Mouse (Mus musculus) left cerebral cortex, postnatal 14 days (tissue): ENCODE results near the gene Gbp2b. TPM values are rescaled to one million over a fixed set of nuclear protein-coding genes. Genes with fewer than 3 reads are reported as not detected.
A peak's percentile ranks its signal among the peaks of the same experiment; 100 is the strongest.
"Not testable (repeated sequence)": the region's sequence is repeated elsewhere in the genome, so short reads cannot be mapped to it uniquely, and the experiment has no call there.

Experiments used
- DNase-seq, 2 experiments: peaks; one replicate each; pipeline ENCODE4 v3.0.0; 2021 to 2022; ENCODE audit warnings: low spot score in 2 of 2, mixed read lengths in 1 of 2
- intact Hi-C: fragments of 180-260 bp; cut with DNase I; formaldehyde crosslinking; loops from one replicate; pipeline ENCODE4 v1.15.1; 2025
- long read RNA-seq, 2 experiments: library from polyadenylated mRNA; stranded (forward); transcript quantifications; one replicate each; pipeline ENCODE4 v2.0.0; 2021
- total RNA-seq, 2 experiments: library from RNA; stranded (reverse); gene quantifications; 2 replicates each; pipeline ENCODE4 v1.2.3; 2021

Gene Gbp2b
- total RNA-seq = not detected
- long read RNA-seq, experiment 1 = 0 reads
- long read RNA-seq, experiment 2 = 0 reads

DNA sequence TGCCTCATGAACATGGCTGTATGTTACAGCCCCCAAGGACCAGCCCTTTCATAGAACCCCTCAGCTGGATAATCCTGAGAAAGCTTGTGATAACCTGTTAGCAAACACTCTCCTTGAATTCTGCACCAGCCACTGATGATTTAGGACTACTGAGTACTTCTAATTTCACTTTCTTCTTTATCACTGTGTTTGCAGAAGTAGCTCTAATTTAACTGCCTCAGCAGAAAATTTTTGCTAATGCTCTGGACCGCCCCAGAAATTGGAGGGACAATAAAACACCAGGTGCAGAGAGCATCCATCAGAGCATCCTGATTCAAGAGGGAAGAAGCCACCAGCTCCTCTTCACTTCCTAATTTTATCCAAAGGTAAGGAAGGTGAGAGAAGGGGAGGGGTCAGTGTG lies at the start of gene Gbp2b:
Gene Gbp2b (plus strand): TSS at position 301 of the 400 bp plus-strand sequence.
- intact Hi-C loops = no loop called here
- no peak for DNase-seq

DNA sequence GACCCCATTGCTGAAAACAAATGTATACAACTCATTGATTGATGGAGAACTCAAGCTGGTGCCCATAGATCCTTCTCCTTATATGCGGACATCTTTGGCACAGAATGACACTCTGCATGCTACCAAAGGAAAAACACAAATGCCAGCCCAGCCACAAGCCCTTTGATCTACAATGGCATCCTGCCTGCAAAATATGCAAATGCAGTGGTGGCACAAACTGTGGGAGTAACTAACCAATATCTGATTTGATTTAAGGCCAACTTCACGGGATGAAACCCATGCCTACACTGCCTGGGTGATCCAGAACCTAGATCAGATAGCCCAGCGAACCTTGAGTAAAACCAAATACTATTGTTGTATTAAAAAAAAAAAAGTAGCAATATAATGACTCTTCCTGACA lies 48.0 kb upstream of the Gbp2b start:
- no peak for DNase-seq
- intact Hi-C loops = no loop called here

DNA sequence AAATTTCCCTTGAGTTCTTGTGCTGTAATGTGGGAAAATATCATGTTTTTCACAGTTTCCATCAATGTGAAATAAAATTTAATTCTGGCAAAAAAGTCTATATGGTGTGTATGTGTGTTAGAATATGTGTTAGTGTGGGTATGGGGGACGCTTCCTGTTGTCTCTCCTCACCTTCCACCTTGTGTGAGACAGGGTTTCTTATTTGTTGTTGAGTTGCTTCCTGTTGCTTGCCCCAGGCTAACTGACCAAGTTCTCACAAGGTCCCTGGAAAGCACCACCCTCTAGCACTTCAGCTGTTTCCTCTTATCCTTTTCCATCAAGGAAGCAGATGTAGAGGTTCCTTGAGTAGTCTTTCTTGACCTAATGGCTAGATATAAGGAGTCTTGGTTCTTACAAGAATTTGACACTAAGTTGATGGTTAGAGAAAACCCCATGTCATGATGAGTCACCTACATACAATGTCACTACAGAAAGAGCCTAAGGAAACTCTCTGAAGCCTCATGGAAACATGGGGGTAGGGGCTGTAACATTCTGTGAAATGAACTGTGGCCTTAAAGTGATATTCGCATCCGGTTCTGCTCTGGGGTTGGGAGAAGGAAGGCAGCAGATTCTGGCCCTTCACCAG lies 44.5 kb upstream of the Gbp2b start:
- intact Hi-C loops = no loop called here
- DNase-seq = no peak

DNA sequence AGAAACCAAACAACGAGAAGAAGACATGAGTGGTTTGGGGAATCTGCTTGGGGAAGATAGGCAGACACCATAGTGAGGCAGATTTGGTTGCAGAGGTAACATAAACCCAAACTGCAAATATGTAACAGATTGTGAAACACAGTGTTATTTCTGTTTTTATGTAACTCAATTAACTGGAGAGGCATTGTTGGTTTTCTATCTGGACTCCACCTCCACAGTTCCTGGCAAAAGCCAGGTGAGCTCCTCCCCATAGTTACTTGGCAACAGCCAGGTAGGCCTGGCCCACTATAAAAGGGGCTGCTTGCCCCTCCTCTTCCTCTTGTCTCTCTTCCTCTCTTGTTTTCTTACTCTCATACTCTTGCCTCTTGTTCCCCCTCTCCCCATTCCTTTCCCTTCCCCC lies 40.0 kb upstream of the Gbp2b start:
- DNase-seq = no peak
- intact Hi-C loops = no loop called here

DNA sequence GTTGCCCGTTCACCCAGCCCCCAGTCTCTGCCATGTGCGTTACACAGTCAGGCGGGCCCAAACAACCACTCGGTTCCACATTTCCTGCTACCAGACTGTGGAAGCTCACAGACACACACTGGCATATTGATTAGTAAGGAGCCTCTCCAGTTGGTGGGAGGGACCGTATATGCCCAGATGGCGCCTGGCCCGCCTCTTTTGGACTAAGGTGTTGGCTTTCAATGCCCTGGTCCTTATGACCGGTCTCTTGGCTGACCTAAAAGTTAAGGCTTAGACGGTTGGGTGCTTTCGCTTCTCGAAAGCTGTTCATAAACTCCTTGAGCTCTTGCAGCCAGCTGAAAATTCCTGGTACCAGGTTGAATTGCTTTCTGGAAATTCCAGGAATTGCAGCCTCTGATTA lies 39.0 kb upstream of the Gbp2b start:
- DNase-seq = no peak
- intact Hi-C loops = no loop called here

DNA sequence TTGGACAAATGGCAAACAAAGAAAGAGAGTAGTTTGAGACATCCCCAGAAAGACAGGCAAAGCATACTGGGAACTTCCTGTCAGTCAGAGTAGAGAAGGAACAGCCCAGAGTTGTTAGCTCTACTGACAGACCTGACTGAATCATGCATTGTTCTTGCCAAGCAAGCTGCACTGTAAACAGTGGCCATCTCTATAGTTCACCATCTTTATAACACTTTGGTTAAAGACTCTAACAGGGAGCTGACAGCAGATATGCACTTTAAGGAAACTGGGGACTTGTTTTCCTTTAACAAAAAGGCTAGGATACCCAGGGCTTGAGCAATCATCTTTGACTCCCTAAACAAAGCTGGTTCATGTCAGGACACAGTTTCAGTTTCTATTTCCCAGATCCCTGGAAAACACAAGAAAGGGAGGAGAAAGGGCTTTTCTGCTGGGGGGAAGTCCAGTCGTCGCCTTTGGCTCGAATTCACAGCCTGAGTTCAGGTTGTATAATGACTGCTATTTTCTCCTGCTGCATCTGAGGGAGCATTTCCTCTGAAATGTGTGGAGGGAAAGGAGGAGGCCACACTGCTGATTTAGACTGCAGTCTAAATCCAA lies 34.9 kb upstream of the Gbp2b start, which contains the start of gene Gbp3:
Gene Gbp3 (plus strand): TSS at position 395 of the 597 bp plus-strand sequence.
- intact Hi-C loops = loop anchor here (1.0 kb wide), 1 partner anchor 69 kb away; no protein-coding TSS in a partner anchor
- DNase-seq = peak in 1 of 2 experiments; percentile 17

DNA sequence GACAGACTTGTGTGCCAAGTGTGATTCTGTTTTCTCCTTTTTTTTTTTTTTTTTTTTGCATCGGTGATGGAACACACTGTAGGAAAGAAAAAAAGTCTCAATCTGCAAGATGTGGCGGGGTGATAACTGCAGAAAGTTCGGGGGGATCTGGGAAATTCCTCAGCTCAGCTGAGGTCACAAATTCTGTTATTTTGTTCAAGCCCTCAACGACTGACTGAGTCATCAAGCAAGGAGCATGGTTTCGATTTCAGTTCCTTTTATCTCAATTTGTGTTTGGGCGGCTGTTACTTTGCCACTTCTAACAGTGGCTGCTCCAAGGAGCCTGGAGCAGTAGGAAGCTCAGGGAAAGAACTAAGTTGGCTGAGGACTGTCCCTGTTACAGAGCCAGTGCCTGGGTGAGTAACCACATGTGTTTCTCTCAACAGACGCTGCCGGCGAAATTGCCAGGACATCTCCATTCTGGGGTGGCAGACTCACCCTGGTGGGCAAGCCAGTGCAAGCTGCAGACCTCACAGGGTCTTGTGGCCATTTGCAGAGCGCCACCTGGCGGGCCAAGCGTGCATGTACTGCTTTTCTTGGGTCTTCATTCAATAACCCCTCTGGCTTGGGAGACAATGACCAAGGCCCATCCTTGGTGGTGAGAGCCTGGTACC lies 34.2 kb upstream of the Gbp2b start:
- peak; percentile 69 to 80 for DNase-seq
- intact Hi-C loops = loop anchor here (1.0 kb wide), 1 partner anchor 70 kb away; no protein-coding TSS in a partner anchor

DNA sequence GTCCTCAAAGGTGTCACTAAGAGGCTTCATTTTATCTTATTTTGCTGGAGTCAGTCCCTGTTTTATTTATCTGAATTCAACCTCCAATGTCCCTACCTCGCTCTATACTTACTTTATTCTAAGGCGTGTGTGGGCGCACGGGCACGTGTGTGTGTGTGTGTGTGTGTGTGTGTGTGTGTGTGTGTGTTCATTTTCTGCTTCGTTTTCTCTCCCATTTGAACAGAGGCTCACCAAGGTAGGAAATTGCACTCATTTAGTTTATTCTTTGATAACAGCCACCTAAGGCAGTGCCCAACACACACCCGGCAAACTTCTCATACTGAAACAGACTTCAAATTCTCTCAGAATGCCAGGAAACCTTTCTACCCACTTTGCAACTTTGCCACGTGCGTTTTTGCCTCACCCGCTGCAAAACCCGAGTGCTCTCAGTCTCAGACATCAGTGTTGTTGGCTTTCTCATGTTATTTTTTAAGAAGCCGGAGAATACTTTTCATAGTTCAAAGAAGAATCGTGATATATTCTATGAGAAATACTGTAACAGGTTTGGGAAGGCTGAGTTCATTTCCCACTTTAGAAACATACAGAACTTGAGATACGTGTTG lies 33.5 kb upstream of the Gbp2b start:
- no peak for DNase-seq
- intact Hi-C loops = loop anchor here (1.0 kb wide), 1 partner anchor 68 kb away; the partner anchor contains the start of gene Gbp5

DNA sequence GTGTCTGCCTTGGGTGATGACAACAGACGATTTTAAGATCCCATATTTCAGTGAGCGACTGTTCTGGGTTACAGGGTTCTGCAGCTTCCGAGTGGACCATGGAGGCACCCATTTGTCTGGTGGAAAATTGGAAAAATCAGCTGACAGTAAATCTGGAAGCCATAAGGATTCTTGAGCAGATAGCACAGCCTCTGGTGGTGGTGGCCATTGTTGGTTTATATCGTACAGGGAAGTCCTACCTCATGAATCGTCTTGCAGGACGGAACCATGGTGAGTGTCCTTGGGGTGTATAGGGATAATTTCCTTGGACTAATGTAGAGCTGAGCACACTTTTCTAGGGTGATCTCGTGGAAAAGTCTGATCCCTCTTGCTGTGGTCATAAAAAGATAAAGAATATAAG lies 33.0 kb upstream of the Gbp2b start:
- no peak for DNase-seq
- intact Hi-C loops = loop anchor here (1.0 kb wide), 1 partner anchor 68 kb away; the partner anchor contains the start of gene Gbp5

DNA sequence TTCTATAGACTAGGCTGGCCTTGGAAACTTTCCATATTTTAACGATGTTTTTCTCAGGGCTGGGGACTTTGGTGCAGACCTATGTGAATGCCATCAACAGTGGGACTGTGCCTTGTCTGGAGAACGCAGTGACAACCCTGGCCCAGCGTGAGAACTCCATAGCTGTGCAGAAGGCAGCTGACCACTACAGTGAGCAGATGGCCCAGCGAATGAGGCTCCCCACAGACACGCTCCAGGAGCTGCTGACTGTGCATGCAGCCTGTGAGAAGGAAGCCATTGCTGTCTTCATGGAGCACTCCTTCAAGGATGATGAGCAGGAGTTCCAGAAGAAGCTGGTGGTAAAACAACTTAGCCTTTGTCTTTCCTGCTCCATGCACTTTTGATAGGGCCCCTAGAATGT lies 27.2 kb upstream of the Gbp2b start:
- intact Hi-C loops, DNase-seq: not testable (repeated sequence)

DNA sequence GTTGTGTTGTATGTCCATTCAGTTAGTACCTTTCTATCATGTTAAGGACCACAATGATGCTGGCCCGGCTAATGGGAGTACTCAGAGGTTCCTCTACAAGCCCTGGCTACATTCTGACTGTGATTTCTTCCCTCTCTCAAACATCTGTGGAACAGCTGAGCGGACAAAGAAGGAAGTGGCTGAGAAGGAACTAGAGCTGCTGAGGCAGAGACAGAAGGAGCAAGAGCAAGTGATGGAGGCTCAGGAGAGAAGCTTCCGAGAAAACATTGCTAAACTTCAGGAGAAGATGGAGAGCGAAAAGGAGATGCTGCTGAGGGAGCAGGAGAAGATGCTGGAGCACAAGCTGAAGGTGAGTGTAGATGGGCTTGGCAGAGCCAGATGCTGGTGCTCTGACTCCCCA lies 23.9 kb upstream of the Gbp2b start:
- DNase-seq = no peak
- intact Hi-C loops = no loop called here

DNA sequence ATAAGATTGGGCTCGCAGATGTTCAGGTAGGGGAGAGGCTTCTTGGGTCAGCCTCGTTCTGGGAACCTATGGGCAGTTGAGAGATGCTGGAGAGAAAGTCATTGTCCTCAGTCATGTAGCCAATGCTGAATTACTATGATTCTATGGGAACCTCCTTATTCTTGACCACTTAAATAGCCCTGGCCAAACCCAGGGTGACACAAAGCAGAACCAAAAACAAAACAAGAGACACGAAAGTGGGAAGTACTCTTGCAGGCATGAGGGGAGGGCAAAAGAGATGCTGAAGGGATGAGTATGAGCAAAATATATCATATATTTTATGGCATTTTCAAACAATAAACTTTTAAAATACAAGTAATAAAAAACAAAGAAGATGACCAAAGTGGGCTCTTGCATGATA lies 17.5 kb upstream of the Gbp2b start:
- intact Hi-C loops = no loop called here
- no peak for DNase-seq

DNA sequence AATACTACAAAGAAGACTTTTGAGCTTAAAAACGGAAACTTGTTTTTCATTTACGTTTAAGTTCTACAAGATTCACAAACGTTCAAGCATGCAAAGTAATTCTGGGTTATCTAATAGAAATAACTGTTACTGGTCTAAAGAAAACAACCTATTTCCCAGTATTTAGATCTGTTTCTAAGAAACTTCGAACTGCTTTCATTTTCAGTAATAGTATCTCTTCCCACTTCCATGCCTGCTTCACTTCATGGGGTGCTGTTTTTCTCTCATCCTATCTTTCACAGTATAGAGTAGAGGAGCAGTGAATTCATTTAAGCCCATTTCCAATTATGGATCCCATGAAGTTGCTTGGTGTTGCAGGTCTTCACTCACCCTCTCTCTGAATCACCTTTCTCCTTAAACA lies 16.3 kb upstream of the Gbp2b start:
- intact Hi-C loops = no loop called here
- DNase-seq = no peak

DNA sequence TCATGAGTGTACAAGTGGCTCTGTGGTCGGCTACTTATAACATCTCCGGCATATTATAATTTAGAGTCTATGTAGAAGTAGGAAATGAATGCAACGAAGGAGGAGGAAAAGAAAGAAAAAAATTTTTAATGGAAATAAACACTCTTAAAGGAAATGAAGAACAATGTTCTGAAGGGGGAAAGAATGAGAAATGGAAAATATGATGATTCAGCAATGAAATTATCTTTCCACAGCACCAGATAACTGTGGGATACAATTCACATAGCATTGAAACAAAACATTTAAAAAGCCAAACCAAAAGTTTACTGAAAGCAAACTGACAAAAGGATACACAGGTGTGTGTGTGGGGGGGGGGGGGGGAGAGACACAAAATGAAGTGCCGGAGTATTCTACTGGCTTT lies 11.6 kb upstream of the Gbp2b start:
- no peak for DNase-seq
- intact Hi-C loops = no loop called here

DNA sequence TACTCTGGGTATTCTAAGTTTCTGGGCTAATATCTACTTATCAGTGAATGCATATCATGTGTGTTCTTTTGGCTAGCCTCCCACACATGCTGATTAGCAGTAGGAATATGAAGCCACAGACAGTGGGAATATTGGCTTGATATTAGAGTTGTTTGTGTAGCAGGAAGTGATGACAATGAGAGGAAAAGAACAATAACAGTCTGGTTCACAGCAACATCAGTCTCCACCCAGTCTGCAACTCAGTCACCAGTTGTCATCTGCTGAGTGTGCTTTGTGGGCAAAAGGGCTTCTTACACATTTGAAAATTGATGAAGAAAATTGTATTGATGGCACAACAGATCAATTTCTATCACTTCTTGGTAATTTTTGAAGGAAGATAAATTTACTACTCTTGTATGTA lies 7.3 kb upstream of the Gbp2b start:
- intact Hi-C loops = no loop called here
- no peak for DNase-seq

DNA sequence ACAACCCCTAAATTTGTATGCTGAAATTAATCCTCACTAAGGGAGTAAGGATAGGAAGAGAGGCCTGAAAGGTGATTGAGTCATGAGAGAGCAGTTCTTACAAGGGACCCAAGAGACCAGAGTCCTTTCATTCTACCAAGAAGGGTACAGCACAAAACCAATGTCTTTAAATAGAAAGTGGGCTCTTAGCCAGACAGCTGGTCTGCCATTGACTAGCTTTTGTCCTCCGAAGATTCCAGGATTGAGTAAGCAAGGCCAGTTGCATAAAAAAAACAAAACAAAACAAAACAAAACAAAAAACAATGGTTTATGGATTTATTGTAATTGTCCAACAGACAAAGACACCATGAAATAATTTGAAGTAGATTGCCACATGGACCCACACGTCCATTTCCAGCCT lies 5.8 kb upstream of the Gbp2b start:
- intact Hi-C loops = no loop called here
- DNase-seq = no peak

DNA sequence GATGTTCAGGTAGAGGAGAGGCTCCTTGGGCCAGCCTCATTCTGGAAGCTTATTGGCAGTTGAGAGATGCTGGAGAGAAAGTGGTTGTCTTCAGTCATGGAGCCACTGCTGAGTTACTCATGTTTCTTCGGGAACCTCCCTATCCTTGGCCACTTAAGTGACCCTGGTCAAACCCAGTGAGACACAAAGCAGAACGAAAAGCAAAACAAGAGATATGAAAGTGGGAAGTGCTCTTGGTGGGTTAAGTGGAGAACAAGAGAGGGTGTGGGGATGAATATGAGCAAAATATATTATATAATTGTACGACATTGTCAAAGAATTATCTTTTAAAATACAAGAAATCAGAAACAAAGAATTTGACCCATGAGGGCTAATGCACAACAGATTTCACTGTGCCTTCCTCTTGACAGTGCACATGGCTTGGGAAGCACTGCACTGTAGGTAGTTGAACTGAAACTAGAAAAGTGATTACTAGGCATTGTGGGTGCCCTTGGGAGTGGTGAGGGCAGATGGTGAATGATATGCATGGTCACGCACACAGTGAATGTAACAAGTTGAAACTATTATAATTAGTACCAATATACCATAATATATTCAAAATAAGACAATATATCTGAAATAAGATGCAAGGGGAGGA lies 4.1 kb upstream of the Gbp2b start:
- no peak for DNase-seq
- intact Hi-C loops = no loop called here

DNA sequence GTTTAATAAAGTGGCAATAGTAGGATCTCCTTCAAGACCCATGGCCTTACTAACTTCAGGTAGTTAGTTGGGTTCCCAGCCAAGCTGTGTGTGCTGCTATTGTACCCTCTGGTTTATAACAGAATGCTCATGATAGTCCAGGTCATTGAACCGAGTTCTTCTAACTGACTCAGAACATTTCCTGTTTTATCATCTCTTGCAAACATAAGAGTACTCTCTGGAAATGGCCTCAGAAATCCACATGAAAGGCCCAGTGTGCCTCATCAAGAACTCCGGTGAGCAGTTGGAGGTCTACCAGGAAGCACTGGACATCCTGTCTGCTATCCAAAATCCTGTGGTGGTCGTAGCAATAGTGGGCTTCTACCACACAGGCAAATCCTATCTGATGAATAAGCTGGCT lies 3.3 kb downstream of the Gbp2b start:
- intact Hi-C loops = no loop called here
- DNase-seq = no peak

DNA sequence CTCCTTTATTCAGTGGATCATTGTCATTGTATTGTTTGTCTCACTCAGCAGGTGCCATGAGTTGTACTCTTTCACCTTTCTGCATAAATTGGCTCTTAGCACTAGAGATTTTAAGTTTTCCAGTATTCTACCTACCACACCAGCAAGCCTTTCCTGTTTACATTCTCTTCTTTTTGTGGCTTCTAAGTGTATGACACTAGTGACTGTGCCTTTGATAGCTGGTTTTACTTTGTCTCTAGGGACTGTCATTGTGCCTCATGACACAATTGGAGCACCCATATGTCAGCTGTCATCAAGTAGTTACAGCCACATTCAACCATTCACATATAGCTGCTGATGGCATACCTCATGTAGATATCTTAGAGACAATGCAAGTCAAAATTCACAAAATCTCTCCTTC lies 7.0 kb downstream of the Gbp2b start:
- no peak for DNase-seq
- intact Hi-C loops = no loop called here

DNA sequence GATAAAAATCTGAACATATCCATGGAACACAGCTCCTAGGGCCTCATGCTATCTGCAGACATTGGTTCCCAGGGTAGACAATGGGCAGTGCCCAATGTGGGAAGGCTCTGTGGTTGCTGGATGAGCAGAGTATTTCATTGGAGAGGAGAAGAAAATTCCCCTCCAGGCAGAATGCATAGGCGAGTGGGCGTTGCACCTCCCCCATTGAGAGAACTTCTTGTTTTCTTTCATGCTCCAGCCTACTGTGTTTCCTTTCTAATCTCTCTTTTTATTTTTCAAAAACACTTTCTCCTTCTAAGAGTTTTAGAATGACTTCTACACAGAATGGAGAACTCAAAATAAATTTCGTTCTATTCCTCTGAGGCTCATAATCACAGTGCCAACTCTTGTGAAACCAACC lies 24.0 kb downstream of the Gbp2b start:
- no peak for DNase-seq
- intact Hi-C loops = no loop called here
